Mouse (Mus musculus) heart, adult 8-10 months (tissue): ENCODE measurements around the gene Gm9817. TPM values are rescaled to one million over a fixed set of nuclear protein-coding genes. Genes with fewer than 3 reads are reported as not detected.
A peak's percentile ranks its signal among the peaks of the same experiment; 100 is the strongest.

Experiments
- DNase-seq: peaks from one replicate; pipeline ENCODE4 v3.0.0; 2022; ENCODE audit warnings: low spot score
- total RNA-seq, 4 experiments: library from RNA; stranded (reverse); gene quantifications; 2 replicates each; pipeline ENCODE4 v1.2.4; 2022

The Gm9817 gene
- total RNA-seq, 4 experiments from 2014 or later, result 0.11 to 0.17 (median 0.14) TPM

- no peak for DNase-seq
These were observed 11.4 kb downstream of the Gm9817 start for GRCm38 (mm10) chr13:45089846-45090245.

DNA sequence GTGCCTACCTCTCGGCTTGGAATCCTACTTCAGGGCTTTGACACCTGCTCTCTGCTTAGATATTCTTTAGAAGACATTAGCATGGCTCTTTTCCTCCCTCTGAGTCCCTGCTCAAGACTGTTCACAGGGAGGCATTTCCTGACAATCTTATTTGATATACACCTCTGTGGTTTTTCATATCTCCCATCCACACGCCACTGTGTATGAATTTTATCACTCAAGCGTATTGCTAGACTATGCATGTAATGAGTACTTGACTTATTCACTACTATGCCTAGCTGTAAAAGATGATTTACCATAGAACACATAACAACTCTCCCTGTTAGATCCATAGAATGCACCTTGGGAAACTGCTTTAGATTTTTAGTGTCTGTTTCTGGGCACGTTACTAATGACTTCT is 14.3 kb downstream of the Gm9817 start:
- no peak for DNase-seq

DNA sequence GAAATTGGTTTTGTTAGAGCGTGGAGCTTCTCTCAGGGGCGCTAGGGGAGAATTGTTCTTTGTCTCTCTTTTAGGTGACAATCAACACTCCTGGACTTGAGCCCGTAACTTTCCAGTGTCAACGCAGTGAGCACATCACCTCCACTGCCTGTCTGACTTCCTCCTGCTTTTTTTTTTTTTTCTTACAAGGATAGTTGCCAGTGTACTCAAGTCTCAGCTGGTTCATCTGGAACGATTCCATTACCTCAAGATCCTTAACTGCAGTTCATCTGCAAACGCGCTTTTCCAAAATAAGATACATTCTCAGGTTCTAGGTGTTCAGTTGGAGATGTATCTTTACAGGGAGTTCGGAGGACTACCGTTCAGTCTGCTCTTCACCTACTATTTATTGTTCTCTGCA is 16.5 kb downstream of the Gm9817 start:
- DNase-seq, result no peak

GRCm38 (mm10) chr13:45099582-45100229 is 21.2 kb downstream of the Gm9817 start:
- no peak for DNase-seq

- no peak for DNase-seq
These were observed 28.0 kb downstream of the Gm9817 start for GRCm38 (mm10) chr13:45106480-45106879.

GRCm38 (mm10) chr13:45108851-45109390 is 30.4 kb downstream of the Gm9817 start:
- DNase-seq, result peak; percentile 39

DNA sequence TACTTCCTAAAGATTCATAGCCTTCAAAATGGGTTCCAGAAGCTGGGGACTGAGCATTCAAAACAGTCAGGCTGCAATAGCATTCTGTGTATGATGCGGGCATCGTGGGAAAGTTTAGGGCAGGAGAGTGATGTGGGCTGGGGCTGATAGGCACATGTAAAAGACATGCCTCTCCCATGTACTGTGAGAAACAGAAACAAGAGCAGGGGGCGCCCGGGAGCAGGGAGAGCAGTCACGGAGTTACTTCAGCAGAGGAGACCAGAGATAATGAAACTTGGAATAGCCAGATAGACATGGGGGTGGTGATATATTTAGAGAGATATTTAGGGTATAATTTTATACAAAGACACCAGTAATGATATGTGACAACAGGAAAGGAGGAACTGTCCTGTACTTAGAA is 39.9 kb downstream of the Gm9817 start:
- DNase-seq, result no peak

GRCm38 (mm10) chr13:45118822-45119221 is 40.3 kb downstream of the Gm9817 start:
- DNase-seq, result no peak

Other genes with a start within 250 kb of the Gm9817 start
- gene Dtnbp1, start 76.5 kb upstream of the Gm9817 start, total RNA-seq, result 100 to 1,000 TPM; 126 to 144 (median 133) TPM